Mouse (Mus musculus) midbrain, postnatal 0 days (tissue): Measurements from ENCODE around the gene Mrps15. TPM values are rescaled to one million over a fixed set of nuclear protein-coding genes. Genes with fewer than 3 reads are reported as not detected.

Experiments
- ATAC-seq: fragments of 200-750 bp; cut with Nextera tagmentation; 2 replicates; pipeline ENCODE4 v1.8.0; 2017; ENCODE audit warnings: moderate number of reproducible peaks, mild to moderate bottlenecking, moderate TSS enrichment, moderate library complexity; ENCODE audit not compliant: low FRiP score
- DNase-seq: peaks from one replicate; pipeline ENCODE4 v3.0.0-alpha.2; 2015; ENCODE audit warnings: low spot score
- H3K27ac ChIP-seq: fragments of 300-500 bp; sonication (generic); 2 replicates; pipeline ENCODE4 v1.5.1; 2014; ENCODE audit warnings: low read depth, mild to moderate bottlenecking, low read length, mixed read lengths
- H3K27me3 ChIP-seq: fragments of 300-500 bp; sonication (generic); 2 replicates; pipeline ENCODE4 v1.6.1; 2014; ENCODE audit warnings: low read length, control low read depth, mixed read lengths; ENCODE audit not compliant: insufficient read depth
- H3K36me3 ChIP-seq: fragments of 300-500 bp; sonication (generic); 2 replicates; pipeline ENCODE4 v1.6.1; 2014; ENCODE audit warnings: low read length, control low read depth, mixed read lengths; ENCODE audit not compliant: insufficient read depth
- H3K4me1 ChIP-seq: fragments of 300-500 bp; sonication (generic); 2 replicates; pipeline ENCODE4 v1.6.1; 2014; ENCODE audit warnings: mild to moderate bottlenecking, control low read depth, antibody characterized with exemption, low read length, mixed read lengths; ENCODE audit not compliant: insufficient read depth
- H3K4me2 ChIP-seq: fragments of 300-500 bp; sonication (generic); 2 replicates; pipeline ENCODE4 v1.6.1; 2014; ENCODE audit warnings: low read depth, mild to moderate bottlenecking, low read length, mixed read lengths; ENCODE audit not compliant: poor library complexity, severe bottlenecking
- H3K4me3 ChIP-seq: fragments of 300-500 bp; sonication (generic); 2 replicates; pipeline ENCODE4 v1.5.1; 2014; ENCODE audit warnings: low read depth, mild to moderate bottlenecking, low read length, moderate library complexity
- H3K9ac ChIP-seq: fragments of 300-500 bp; sonication (generic); replicated peaks from 2 replicates; pipeline ENCODE4 v1.6.1; 2014; ENCODE audit warnings: mild to moderate bottlenecking, low read length, moderate library complexity, mixed read lengths; ENCODE audit not compliant: poor library complexity, severe bottlenecking
- H3K9me3 ChIP-seq: fragments of 300-500 bp; sonication (generic); 2 replicates; pipeline ENCODE4 v1.6.1; 2016; ENCODE audit warnings: low read length, control low read depth
- CTCF ChIP-seq: IDR thresholded peaks from 2 replicates; pipeline ENCODE4 v1.5.1; 2016; ENCODE audit warnings: antibody characterized with exemption, mild to moderate bottlenecking
- WGBS: fragments of 180-500 bp; shearing (Covaris S2); extraction: QIAGEN DNeasy Blood & Tissue Kit; methylation state at CpG from one replicate; pipeline ENCODE4 v1.1.7; 2014; 5-methylcytosine and 5-hydroxymethylcytosine counted together
- polyA plus RNA-seq: library from polyadenylated mRNA; unstranded; fragments of >200 nt; fragmentation: Nextera tagmentation; extraction: Ambion mirVana; gene quantifications from 2 replicates; pipeline ENCODE4 v1.2.1, GENCODE M21; 2015
- total RNA-seq: library from RNA; depleted of rRNA; stranded (reverse); fragments of >200 nt; gene quantifications from 2 replicates; pipeline ENCODE4 v1.2.3, GENCODE M21; 2014

The Mrps15 gene
- total and polyA plus RNA-seq, 2 experiments from 2014 or later: 53.8 to 151 TPM

GRCm38 (mm10) chr4:126024303-126024900 is 22.3 kb upstream of the Mrps15 start, which contains the start of gene Csf3r:
TSS of gene Csf3r (plus strand) at chr4:126024550.
- 62% methylated on average over 16 of the region's 16 CpGs for WGBS
- no peak within 1 kb of the TSS for H3K9ac ChIP-seq
- no peak within 1 kb of the TSS for H3K27ac ChIP-seq
- ATAC-seq (no peak), DNase-seq (no peak)
- H3K27me3 ChIP-seq: no peaks in the 10 kb centered on the region
- H3K4me2 ChIP-seq: no peak within 1 kb of the TSS
- H3K4me1 ChIP-seq: no peaks in the 10 kb centered on the region
- H3K4me3 ChIP-seq: no peak within 1 kb of the TSS
- no peak for TF ChIP-seq CTCF
- H3K36me3 ChIP-seq: no peaks in the 10 kb centered on the region
- no peaks in the 10 kb centered on the region for H3K9me3 ChIP-seq

GRCm38 (mm10) chr4:126025801-126026200 is 20.9 kb upstream of the Mrps15 start:
- Histone ChIP-seq H3K4me3 (no peak overlapping the region), H3K36me3 (no peaks in the 10 kb centered on the region), H3K4me1 (no peaks in the 10 kb centered on the region), H3K27ac (no peak overlapping the region), H3K4me2 (no peak overlapping the region), H3K9me3 (no peaks in the 10 kb centered on the region), H3K27me3 (no peaks in the 10 kb centered on the region), H3K9ac (no peak overlapping the region)
- ATAC-seq (no peak), DNase-seq (peak; percentile 2)
- WGBS: 83% methylated on average over 5 of the region's 5 CpGs
- no peak for TF ChIP-seq CTCF

GRCm38 (mm10) chr4:126027980-126028379 is 18.7 kb upstream of the Mrps15 start:
- no peak for TF ChIP-seq CTCF
- Histone ChIP-seq H3K4me2 (no peak overlapping the region), H3K4me1 (no peaks in the 10 kb centered on the region), H3K4me3 (no peak overlapping the region), H3K9me3 (no peaks in the 10 kb centered on the region), H3K36me3 (no peaks in the 10 kb centered on the region), H3K27me3 (no peaks in the 10 kb centered on the region), H3K9ac (no peak overlapping the region), H3K27ac (no peak overlapping the region)
- ATAC-seq (no peak), DNase-seq (no peak)
- WGBS: 97% methylated on average over 3 of the region's 3 CpGs

- no peak overlapping the region for H3K4me2 ChIP-seq
- H3K9me3 ChIP-seq: no peaks in the 10 kb centered on the region
- H3K4me3 ChIP-seq: no peak overlapping the region
- no peaks in the 10 kb centered on the region for H3K27me3 ChIP-seq
- DNase-seq (no peak), ATAC-seq (no peak)
- no peak overlapping the region for H3K27ac ChIP-seq
- H3K9ac ChIP-seq: no peak overlapping the region
- no peaks in the 10 kb centered on the region for H3K36me3 ChIP-seq
- 70% methylated on average over 3 of the region's 3 CpGs for WGBS
- TF ChIP-seq CTCF: no peak
- no peaks in the 10 kb centered on the region for H3K4me1 ChIP-seq
These were observed 17.7 kb upstream of the Mrps15 start for GRCm38 (mm10) chr4:126029042-126029441.

GRCm38 (mm10) chr4:126030705-126031104 is 16.0 kb upstream of the Mrps15 start:
- Histone ChIP-seq H3K36me3 (no peaks in the 10 kb centered on the region), H3K4me3 (no peak overlapping the region), H3K27me3 (no peaks in the 10 kb centered on the region), H3K9ac (no peak overlapping the region), H3K4me1 (no peaks in the 10 kb centered on the region), H3K27ac (no peak overlapping the region), H3K4me2 (no peak overlapping the region), H3K9me3 (no peaks in the 10 kb centered on the region)
- TF ChIP-seq CTCF: no peak
- WGBS: 72% methylated on average over 5 of the region's 5 CpGs
- no peak for ATAC-seq
- DNase-seq: no peak

- DNase-seq (no peak), ATAC-seq (no peak)
- H3K9ac ChIP-seq: no peak overlapping the region
- H3K27me3 ChIP-seq: no peaks in the 10 kb centered on the region
- no peak for TF ChIP-seq CTCF
- H3K4me3 ChIP-seq: no peak overlapping the region
- H3K9me3 ChIP-seq: no peaks in the 10 kb centered on the region
- H3K4me1 ChIP-seq: no peaks in the 10 kb centered on the region
- no peak overlapping the region for H3K4me2 ChIP-seq
- WGBS: 92% methylated on average over 5 of the region's 5 CpGs
- H3K36me3 ChIP-seq: no peaks in the 10 kb centered on the region
- no peak overlapping the region for H3K27ac ChIP-seq
These were observed 11.3 kb upstream of the Mrps15 start for GRCm38 (mm10) chr4:126035413-126035812.
